31 mouse cellular contexts compared by ENCODE assay signal in genomic region chr17:9298231-9298630, GRCm38 (mm10).
"Had no signal": no experiment of that assay in that cellular context is flagged by ENCODE, and none has a peak within 500 bp of the region (broad histone marks: within the 10 kb centered on the region; RNA-seq: fewer than 3 reads in every experiment).

No protein-coding gene starts in this region.

- H3K27me3 ChIP-seq: limb, embryonic 12.5 days; limb, embryonic 13.5 days; limb, embryonic 15.5 days; liver, embryonic 12.5 days; liver, embryonic 13.5 days; liver, embryonic 15.5 days; lung, embryonic 15.5 days; megakaryocyte, embryonic 14.5 days; midbrain, embryonic 12.5 days; midbrain, embryonic 13.5 days; midbrain, embryonic 15.5 days had no signal

- H3K4me3 ChIP-seq: left cerebral cortex, adult 2 months; limb, embryonic 10.5 days; limb, embryonic 12.5 days; limb, embryonic 13.5 days; limb, embryonic 15.5 days; liver, embryonic 12.5 days; liver, embryonic 13.5 days; liver, embryonic 15.5 days; lung, embryonic 15.5 days; megakaryocyte, embryonic 14.5 days; midbrain, embryonic 10.5 days; midbrain, embryonic 12.5 days; midbrain, embryonic 13.5 days; midbrain, embryonic 15.5 days; myocyte had no signal

- ATAC-seq: liver, embryonic 12.5 days; liver, postnatal 0 days; lung, postnatal 0 days; midbrain, embryonic 13.5 days; midbrain, embryonic 15.5 days; midbrain, embryonic 16.5 days had no signal

- H3K4me1 ChIP-seq: limb, embryonic 10.5 days; limb, embryonic 15.5 days; liver, embryonic 12.5 days; liver, embryonic 13.5 days; liver, embryonic 15.5 days; lung, embryonic 15.5 days; megakaryocyte, embryonic 14.5 days; midbrain, embryonic 10.5 days; midbrain, embryonic 12.5 days had no signal

- H3K4me2 ChIP-seq: limb, embryonic 12.5 days; limb, embryonic 13.5 days; limb, embryonic 15.5 days; liver, embryonic 11.5 days; liver, embryonic 12.5 days; liver, embryonic 13.5 days; liver, embryonic 15.5 days; lung, embryonic 14.5 days; lung, embryonic 15.5 days; midbrain, embryonic 12.5 days; midbrain, embryonic 13.5 days; midbrain, embryonic 15.5 days had no signal

- H3K27ac ChIP-seq: left cerebral cortex, adult 2 months; limb, embryonic 10.5 days; limb, embryonic 12.5 days; limb, embryonic 13.5 days; limb, embryonic 15.5 days; liver, embryonic 12.5 days; liver, embryonic 13.5 days; liver, embryonic 14.5 days; liver, embryonic 15.5 days; lung, embryonic 15.5 days; macrophage; midbrain, embryonic 10.5 days; midbrain, embryonic 12.5 days; midbrain, embryonic 13.5 days; midbrain, embryonic 15.5 days had no signal

- H3K36me3 ChIP-seq: limb, embryonic 10.5 days; limb, embryonic 12.5 days; limb, embryonic 13.5 days; limb, embryonic 15.5 days; liver, embryonic 12.5 days; liver, embryonic 13.5 days; liver, embryonic 15.5 days; lung, embryonic 15.5 days; midbrain, embryonic 10.5 days; midbrain, embryonic 12.5 days; midbrain, embryonic 13.5 days; midbrain, embryonic 15.5 days had no signal

- DNase-seq: left cerebral cortex, postnatal 4 days; liver; liver, embryonic 13.5 days; liver, postnatal 0 days; lung, adult 18-20 months; lung, adult 2 months; lung, embryonic 14.5 days; lung, postnatal 10 days; lung, postnatal 14 days; lung, postnatal 36 days; lung, postnatal 4 days; midbrain, embryonic 14.5 days had no signal

- H3K9me3 ChIP-seq: limb, embryonic 10.5 days; limb, embryonic 12.5 days; limb, embryonic 13.5 days; limb, embryonic 15.5 days; liver, embryonic 12.5 days; liver, embryonic 13.5 days; liver, embryonic 15.5 days; lung, embryonic 15.5 days; midbrain, embryonic 10.5 days; midbrain, embryonic 12.5 days; midbrain, embryonic 13.5 days; midbrain, embryonic 15.5 days had no signal

- H3K9ac ChIP-seq: limb, embryonic 12.5 days; limb, embryonic 13.5 days; limb, embryonic 15.5 days; liver, embryonic 12.5 days; liver, embryonic 13.5 days; liver, embryonic 14.5 days; liver, embryonic 15.5 days; liver, postnatal 0 days; lung, embryonic 14.5 days; lung, embryonic 15.5 days; midbrain, embryonic 12.5 days; midbrain, embryonic 13.5 days; midbrain, embryonic 15.5 days had no signal
